Mouse (Mus musculus) C2C12 (cell line): Measurements from ENCODE around the gene Gm20388. TPM values are rescaled to one million over a fixed set of nuclear protein-coding genes. Genes with fewer than 3 reads are reported as not detected.

Experiments
- H3K27me3 ChIP-seq: one replicate; pipeline ENCODE4 v1.6.1; 2011; ENCODE audit not compliant: control insufficient read depth, insufficient read depth, insufficient read length
- H3K36me3 ChIP-seq: one replicate; pipeline ENCODE4 v1.6.1; 2011; ENCODE audit not compliant: control insufficient read depth, insufficient read depth
- H3K4me3 ChIP-seq: one replicate; pipeline ENCODE4 v1.5.1; 2011; ENCODE audit warnings: mild to moderate bottlenecking, control low read depth; ENCODE audit not compliant: poor library complexity, insufficient read depth, severe bottlenecking
- H3K79me2 ChIP-seq: one replicate; pipeline ENCODE4 v1.6.1; 2011; ENCODE audit not compliant: control insufficient read depth, insufficient read depth
- H3K79me3 ChIP-seq: one replicate; pipeline ENCODE4 v1.6.1; 2011; ENCODE audit warnings: low read depth, control low read depth
- H3ac ChIP-seq: one replicate; pipeline ENCODE3; 2011; ENCODE audit warnings: low read depth; ENCODE audit not compliant: control insufficient read depth, insufficient read length
- CEBPB ChIP-seq: IDR thresholded peaks from one replicate; pipeline ENCODE4 v1.6.1; 2011; ENCODE audit warnings: low read depth, mild to moderate bottlenecking, control low read depth, moderate library complexity
- CTCF ChIP-seq: IDR thresholded peaks from one replicate; pipeline ENCODE4 v1.5.1; 2011; ENCODE audit not compliant: control insufficient read depth, insufficient read depth, insufficient read length
- FOSL1 ChIP-seq: IDR thresholded peaks from one replicate; pipeline ENCODE4 v1.8.0; 2011; ENCODE audit warnings: mild to moderate bottlenecking, low read length; ENCODE audit not compliant: poor library complexity, insufficient read depth, severe bottlenecking
- MAX ChIP-seq: IDR thresholded peaks from one replicate; pipeline ENCODE4 v1.6.1; 2011; ENCODE audit warnings: mild to moderate bottlenecking, control low read depth
- MYOD1 ChIP-seq: IDR thresholded peaks from one replicate; pipeline ENCODE4 v1.6.1; 2011; ENCODE audit warnings: low read depth; ENCODE audit not compliant: control insufficient read depth, insufficient read length
- MYOG ChIP-seq: IDR thresholded peaks from one replicate; pipeline ENCODE4 v1.6.1; 2011; ENCODE audit not compliant: control insufficient read depth, insufficient read length; ENCODE audit errors: extremely low read depth
- USF1 ChIP-seq: IDR thresholded peaks from one replicate; pipeline ENCODE4 v1.6.1; 2011; ENCODE audit warnings: low read depth, mild to moderate bottlenecking, control low read depth, moderate library complexity
- polyA plus RNA-seq: library from polyadenylated mRNA; unstranded; fragments of >200 nt; fragmentation: generic; extraction: Trizol; gene quantifications from one replicate; pipeline ENCODE4 v1.2.1, GENCODE M21; 2012; ENCODE audit warnings: missing spikeins

Gm20388 gene
- polyA plus RNA-seq, 1 experiment: 15.0 TPM

DNA sequence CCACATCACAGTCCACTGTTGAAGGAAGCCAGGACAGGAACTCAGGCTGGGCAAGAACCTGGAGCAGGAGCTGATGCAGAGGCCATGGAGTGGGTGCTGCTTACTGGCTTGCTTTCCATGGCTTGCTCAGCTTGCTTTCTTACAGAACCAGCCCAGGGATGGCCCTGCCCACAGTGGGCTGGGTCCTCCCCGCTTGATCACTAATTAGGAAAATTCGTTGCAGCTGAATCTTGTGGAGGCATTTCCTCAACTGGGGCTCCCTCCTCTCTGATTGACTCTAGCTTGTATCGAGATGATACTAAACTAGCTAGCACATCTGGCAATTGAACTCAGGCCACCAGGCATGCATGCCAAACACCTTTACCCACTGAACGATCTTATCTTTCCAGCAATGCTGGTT lies 4128.7 kb downstream of the Gm20388 start:
- H3K4me3 ChIP-seq: no peak overlapping the region
- H3ac ChIP-seq: no peak overlapping the region
- H3K79me3 ChIP-seq: no peaks in the 10 kb centered on the region
- TF ChIP-seq MYOG: no peak
- no peak for TF ChIP-seq USF1
- no peak for TF ChIP-seq FOSL1
- TF ChIP-seq CEBPB: no peak
- TF ChIP-seq MAX: no peak
- TF ChIP-seq MYOD1: no peak
- H3K79me2 ChIP-seq: no peaks in the 10 kb centered on the region
- no peaks in the 10 kb centered on the region for H3K27me3 ChIP-seq
- peaks cover 80% of the 10 kb centered on the region for H3K36me3 ChIP-seq

- peaks cover 77% of the 10 kb centered on the region for H3K36me3 ChIP-seq
Measured at GRCm38 (mm10) chr8:124042201-124042600, 4131.6 kb downstream of the Gm20388 start.

GRCm38 (mm10) chr8:124044421-124044820 lies 4133.8 kb downstream of the Gm20388 start:
- H3K27me3 ChIP-seq: no peaks in the 10 kb centered on the region
- peaks cover 69% of the 10 kb centered on the region for H3K36me3 ChIP-seq
- H3K79me3 ChIP-seq: no peaks in the 10 kb centered on the region
- no peak for TF ChIP-seq MYOG
- TF ChIP-seq CEBPB: no peak
- TF ChIP-seq CTCF: no peak
- no peak for TF ChIP-seq MAX
- TF ChIP-seq MYOD1: no peak
- no peak for TF ChIP-seq FOSL1
- no peak for TF ChIP-seq USF1
- no peaks in the 10 kb centered on the region for H3K79me2 ChIP-seq
- H3K4me3 ChIP-seq: no peak overlapping the region
- H3ac ChIP-seq: no peak overlapping the region

More at GRCm38 (mm10) chr8:124042201-124042600, 4131.6 kb downstream of the Gm20388 start:
- Histone ChIP-seq H3ac (no peak overlapping the region), H3K27me3 (no peaks in the 10 kb centered on the region), H3K79me3 (no peaks in the 10 kb centered on the region), H3K79me2 (no peaks in the 10 kb centered on the region), H3K4me3 (no peak overlapping the region)
- no peak for TF ChIP-seq MYOD1
- no peak for TF ChIP-seq FOSL1
- TF ChIP-seq CTCF: no peak
- TF ChIP-seq MYOG: no peak
- TF ChIP-seq MAX: no peak
- no peak for TF ChIP-seq USF1
- TF ChIP-seq CEBPB: no peak

- Histone ChIP-seq H3K4me3 (no peak overlapping the region), H3K79me2 (no peaks in the 10 kb centered on the region), H3ac (no peak overlapping the region), H3K27me3 (no peaks in the 10 kb centered on the region), H3K36me3 (peaks cover 64% of the 10 kb centered on the region), H3K79me3 (no peaks in the 10 kb centered on the region)
- no peak for TF ChIP-seq MYOG
- TF ChIP-seq FOSL1: no peak
- no peak for TF ChIP-seq MAX
- TF ChIP-seq MYOD1: no peak
- no peak for TF ChIP-seq CEBPB
- TF ChIP-seq USF1: no peak
- TF ChIP-seq CTCF: no peak
Measured at GRCm38 (mm10) chr8:124044931-124045330, 4134.3 kb downstream of the Gm20388 start.

DNA sequence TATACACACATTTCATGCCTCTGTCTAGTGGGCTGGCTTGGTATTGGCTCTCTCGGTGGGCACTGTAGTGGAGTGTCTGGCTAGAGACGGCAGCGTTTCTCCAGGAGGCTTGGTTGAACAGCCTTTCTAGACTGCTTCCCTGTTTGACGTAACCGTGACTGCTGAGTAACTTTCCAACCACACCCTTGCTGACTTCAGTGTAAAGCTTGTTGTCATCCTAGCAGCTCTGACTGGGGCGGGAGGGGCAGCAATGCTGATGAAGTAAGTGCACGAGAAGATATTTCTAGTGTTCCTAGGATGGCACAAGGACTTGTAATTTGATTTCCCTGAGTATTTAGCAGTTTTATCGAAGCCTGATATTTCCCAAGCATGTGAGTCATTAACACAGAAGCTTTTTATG lies 4135.2 kb downstream of the Gm20388 start:
- H3K36me3 ChIP-seq: peaks cover 58% of the 10 kb centered on the region
- TF ChIP-seq CTCF: no peak
- no peak for TF ChIP-seq MYOG
- TF ChIP-seq USF1: no peak
- no peak for TF ChIP-seq MAX

GRCm38 (mm10) chr8:124052110-124052509 lies 4141.5 kb downstream of the Gm20388 start:
- Histone ChIP-seq H3K4me3 (no peak overlapping the region), H3K79me2 (no peaks in the 10 kb centered on the region), H3ac (no peak overlapping the region), H3K36me3 (peaks cover 15% of the 10 kb centered on the region), H3K79me3 (no peaks in the 10 kb centered on the region), H3K27me3 (no peaks in the 10 kb centered on the region)
- peak; percentile 91 for TF ChIP-seq CTCF
- TF ChIP-seq MYOD1: no peak

More for the DNA sequence above, 4135.2 kb downstream of the Gm20388 start:
- H3K79me3 ChIP-seq: no peaks in the 10 kb centered on the region
- no peak overlapping the region for H3ac ChIP-seq
- no peaks in the 10 kb centered on the region for H3K27me3 ChIP-seq
- no peaks in the 10 kb centered on the region for H3K79me2 ChIP-seq
- H3K4me3 ChIP-seq: no peak overlapping the region
